Mouse (Mus musculus): ENCODE results near the gene Ccdc73. TPM values are rescaled to one million over a fixed set of nuclear protein-coding genes. Genes with fewer than 3 reads are reported as not detected.

Gene Ccdc73
- polyA plus RNA-seq (2015; fragmentation: Nextera tagmentation; extraction: Ambion mirVana), result 7.6 and 8.3 TPM in 2 replicates

GRCm38 (mm10) chr2:104867282-104867855, at the start of gene Ccdc73:
Gene Ccdc73, plus strand, starts transcription at chr2:104867805.

GRCm38 (mm10) chr2:104849276-104849990, 18.2 kb upstream of the Ccdc73 start, which contains the start of gene Prrg4:
Gene Prrg4, minus strand, starts transcription at chr2:104849876.

GRCm38 (mm10) chr2:105016967-105017287, 149.3 kb downstream of the Ccdc73 start, which contains the start of gene Eif3m:
Gene Eif3m, minus strand, starts transcription at chr2:105017080.

Other genes with a start within 250 kb of the Ccdc73 start
- 10.3 and 13.8 TPM in 2 replicates for gene Tcp11l1, start 155.6 kb upstream of the Ccdc73 start, polyA plus RNA-seq (2015; fragmentation: Nextera tagmentation; extraction: Ambion mirVana)
- gene Pin1rt1, start 151.4 kb upstream of the Ccdc73 start, polyA plus RNA-seq (2015; fragmentation: Nextera tagmentation; extraction: Ambion mirVana), result not detected in 2 replicates
- gene Depdc7, start 124.9 kb upstream of the Ccdc73 start, polyA plus RNA-seq (2015; fragmentation: Nextera tagmentation; extraction: Ambion mirVana), result 1.9 and 2.2 TPM in 2 replicates
- 3.0 and 3.7 TPM in 2 replicates for gene Qser1, start 51.0 kb upstream of the Ccdc73 start, polyA plus RNA-seq (2015; fragmentation: Nextera tagmentation; extraction: Ambion mirVana)
- 0.49 and 0.72 TPM in 2 replicates for gene Prrg4, start 17.9 kb upstream of the Ccdc73 start, polyA plus RNA-seq (2015; fragmentation: Nextera tagmentation; extraction: Ambion mirVana)
- 231 and 236 TPM in 2 replicates for gene Eif3m, start 149.3 kb downstream of the Ccdc73 start, polyA plus RNA-seq (2015; fragmentation: Nextera tagmentation; extraction: Ambion mirVana)
- not detected in 2 replicates for gene Gm11060, start 224.2 kb downstream of the Ccdc73 start, polyA plus RNA-seq (2015; fragmentation: Nextera tagmentation; extraction: Ambion mirVana)

Data from spleen, postnatal 0 days (tissue).